Mouse (Mus musculus) spleen, postnatal 36 days (tissue): Measurements from ENCODE around the gene Rab44.

Source experiments
- DNase-seq, 2 experiments: peaks; one replicate each; pipeline ENCODE4 v3.0.0; 2022; ENCODE audit warnings: low spot score in 2 of 2, mixed read lengths in 1 of 2

Rab44 gene

GRCm38 (mm10) chr17:29126561-29126960, 12.6 kb downstream of the Rab44 start:
- no peak for DNase-seq

DNA sequence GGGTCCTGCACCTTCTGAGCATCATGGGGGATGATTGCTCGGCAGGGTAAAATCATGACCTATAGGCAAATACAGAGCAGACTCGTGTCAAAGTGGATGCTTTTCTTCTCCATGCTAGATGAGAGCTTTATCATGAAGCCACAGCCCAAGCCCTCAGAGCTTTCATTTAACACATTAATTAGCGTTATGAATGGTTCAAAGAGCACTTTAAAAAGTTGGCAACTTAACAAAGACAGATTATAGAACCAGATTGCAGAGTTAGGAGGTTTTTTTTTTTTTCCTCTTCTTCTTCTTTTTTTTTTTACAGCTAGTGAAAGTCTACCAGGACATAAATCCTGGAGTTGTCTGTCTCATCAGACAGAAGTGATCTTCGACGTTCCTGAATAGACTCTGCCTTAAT, 15.4 kb downstream of the Rab44 start:
- no peak for DNase-seq

GRCm38 (mm10) chr17:29135066-29135465, 21.1 kb downstream of the Rab44 start:
- no peak for DNase-seq

DNA sequence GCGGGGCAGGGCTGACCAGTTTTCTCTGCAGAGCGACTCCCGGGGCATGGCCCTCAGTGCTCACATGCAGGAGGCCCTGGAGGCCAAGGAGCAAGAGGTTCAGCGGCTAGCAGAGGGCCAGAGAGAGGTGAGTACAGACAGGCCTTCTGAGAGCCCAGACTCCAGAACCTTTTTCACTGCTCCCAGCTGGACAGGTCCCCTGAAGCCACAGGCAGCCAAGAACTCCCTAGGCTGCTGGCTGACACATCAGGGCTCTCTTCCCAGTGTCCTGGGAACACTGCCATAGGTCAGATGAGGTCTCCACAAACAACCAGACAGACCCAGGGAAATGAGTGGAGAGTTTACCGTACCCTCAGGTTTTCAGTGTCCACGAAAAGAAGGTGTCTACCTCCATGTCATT, 22.3 kb downstream of the Rab44 start:
- no peak for DNase-seq

DNA sequence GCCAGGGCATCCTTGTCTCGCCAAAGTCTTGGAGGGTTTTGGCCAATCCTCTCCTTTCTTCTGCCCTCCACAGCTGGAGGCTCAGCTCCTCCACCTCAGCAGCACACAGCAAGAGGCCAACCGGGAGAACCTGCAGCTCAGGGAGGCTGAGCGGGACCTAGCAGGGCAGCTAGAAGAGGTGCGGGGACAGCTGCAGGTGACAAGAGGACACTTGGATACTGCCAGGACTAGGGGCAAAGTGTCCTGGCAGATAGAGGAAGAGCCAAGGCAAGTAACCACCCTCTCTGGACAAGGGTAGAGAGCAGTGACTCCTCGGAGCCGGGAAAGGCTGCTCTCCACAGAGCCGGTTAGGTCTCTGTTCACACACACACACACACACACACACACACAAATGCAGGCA, 24.0 kb downstream of the Rab44 start:
- DNase-seq = no peak

GRCm38 (mm10) chr17:29141577-29141976, 27.6 kb downstream of the Rab44 start:
- DNase-seq = no peak

GRCm38 (mm10) chr17:29143266-29143665, 29.3 kb downstream of the Rab44 start:
- DNase-seq = peak; percentile 64 to 71

- DNase-seq = peak; percentile 51 to 61
Observed at GRCm38 (mm10) chr17:29145101-29145500, 31.2 kb downstream of the Rab44 start.

GRCm38 (mm10) chr17:29147273-29147672, 33.3 kb downstream of the Rab44 start:
- DNase-seq = no peak

- no peak for DNase-seq
Observed at GRCm38 (mm10) chr17:29147773-29148172, 33.8 kb downstream of the Rab44 start.

GRCm38 (mm10) chr17:29149766-29150165, 35.8 kb downstream of the Rab44 start:
- DNase-seq = no peak

- peak in 1 of 2 experiments; percentile 26 for DNase-seq
Observed at GRCm38 (mm10) chr17:29152547-29152946, 38.6 kb downstream of the Rab44 start.

GRCm38 (mm10) chr17:29154247-29154646, 40.3 kb downstream of the Rab44 start:
- DNase-seq = no peak

DNA sequence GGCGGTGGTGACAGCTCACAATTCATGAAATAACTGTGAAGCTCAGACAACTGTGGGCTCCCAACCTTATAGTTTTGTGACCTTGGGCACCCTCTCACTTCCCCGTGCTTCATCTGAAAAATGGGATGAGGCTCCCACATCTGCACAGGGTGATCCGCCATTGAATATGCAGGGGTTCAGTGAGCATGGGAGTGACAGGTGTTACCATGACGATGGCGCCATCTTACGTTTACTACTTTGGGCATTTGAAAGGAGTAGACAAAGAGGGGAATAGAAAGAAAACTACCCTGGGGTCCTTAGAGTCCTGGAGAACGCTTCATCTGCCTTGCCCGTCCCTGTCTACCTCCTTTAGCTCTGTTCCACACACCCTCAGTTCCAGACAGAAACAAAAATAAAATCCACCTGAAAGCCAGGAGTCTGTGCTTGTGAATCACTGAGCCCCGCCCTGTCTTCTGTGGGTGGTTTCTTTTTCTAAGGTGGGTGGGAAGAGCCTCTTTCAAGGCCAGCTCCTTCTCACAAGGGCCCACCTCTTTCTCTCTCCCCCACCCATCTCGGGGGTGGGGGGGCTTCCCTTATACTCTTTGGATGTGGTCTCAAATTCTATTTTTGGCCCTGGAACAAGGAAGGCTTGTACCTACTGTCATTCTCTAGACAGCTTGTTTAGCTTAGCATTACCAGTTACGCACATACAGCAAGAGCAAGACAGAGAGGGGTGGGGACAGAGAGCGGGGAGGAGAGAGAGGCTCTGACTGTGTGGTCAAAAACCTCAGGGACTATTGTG, 41.6 kb downstream of the Rab44 start:
- DNase-seq = no peak

GRCm38 (mm10) chr17:29156396-29156795, 42.5 kb downstream of the Rab44 start:
- DNase-seq = no peak

GRCm38 (mm10) chr17:29156866-29157265, 42.9 kb downstream of the Rab44 start:
- no peak for DNase-seq

GRCm38 (mm10) chr17:29158899-29159298, 45.0 kb downstream of the Rab44 start:
- DNase-seq = no peak

DNA sequence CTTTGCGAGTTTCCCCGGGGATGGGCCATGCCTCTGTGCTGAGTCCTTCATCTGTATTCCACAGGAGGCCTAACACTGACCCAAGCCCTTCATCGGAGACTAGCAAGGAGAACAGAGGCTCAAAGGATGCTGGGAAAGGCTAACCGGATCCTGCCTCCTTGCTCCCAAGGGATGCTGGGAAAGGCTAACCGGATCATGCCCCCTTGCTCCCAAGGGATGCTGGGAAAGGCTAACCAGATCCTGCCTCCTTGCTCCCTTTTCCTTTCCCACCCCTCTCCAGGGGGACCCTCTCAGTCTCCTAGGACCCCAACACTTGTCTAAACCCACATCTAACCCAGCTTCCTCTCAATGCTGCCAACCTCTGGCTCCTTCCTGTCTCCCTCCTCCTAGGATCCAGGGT, 45.4 kb downstream of the Rab44 start:
- DNase-seq = no peak

DNA sequence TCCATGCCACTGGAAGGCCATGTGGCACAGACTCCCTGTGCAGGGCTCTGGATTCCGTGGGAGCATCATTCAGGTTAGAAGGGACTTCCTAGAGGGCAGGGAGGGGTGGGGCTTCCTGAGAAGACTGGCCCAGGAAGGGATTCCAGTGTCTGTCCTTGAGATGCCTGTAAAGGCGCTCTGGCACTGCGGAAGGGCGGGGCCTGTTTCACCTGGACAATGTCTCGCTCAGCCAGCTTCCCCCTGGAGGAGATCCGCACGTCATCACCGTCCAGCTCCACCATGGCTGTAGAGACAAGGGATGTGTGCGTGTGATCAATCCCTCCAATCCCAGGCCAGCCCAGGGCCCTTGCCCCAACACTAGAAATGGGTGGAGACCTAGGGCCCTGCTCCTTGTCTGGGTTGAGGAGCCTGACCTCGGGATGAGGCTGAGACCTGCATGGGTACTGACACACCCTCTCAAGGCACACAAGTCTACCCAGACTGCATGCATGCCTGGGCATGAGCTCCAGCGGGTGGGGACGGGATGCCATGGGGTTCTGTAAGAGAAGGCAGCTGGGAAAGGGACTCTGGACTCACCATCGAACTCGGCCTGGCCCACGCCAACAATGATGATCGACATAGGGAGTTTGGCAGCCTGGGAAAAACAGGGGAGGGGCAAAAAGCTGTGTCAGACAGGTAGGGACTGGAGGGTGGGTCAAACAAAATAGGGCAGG, 46.0 kb downstream of the Rab44 start:
- DNase-seq = no peak

DNA sequence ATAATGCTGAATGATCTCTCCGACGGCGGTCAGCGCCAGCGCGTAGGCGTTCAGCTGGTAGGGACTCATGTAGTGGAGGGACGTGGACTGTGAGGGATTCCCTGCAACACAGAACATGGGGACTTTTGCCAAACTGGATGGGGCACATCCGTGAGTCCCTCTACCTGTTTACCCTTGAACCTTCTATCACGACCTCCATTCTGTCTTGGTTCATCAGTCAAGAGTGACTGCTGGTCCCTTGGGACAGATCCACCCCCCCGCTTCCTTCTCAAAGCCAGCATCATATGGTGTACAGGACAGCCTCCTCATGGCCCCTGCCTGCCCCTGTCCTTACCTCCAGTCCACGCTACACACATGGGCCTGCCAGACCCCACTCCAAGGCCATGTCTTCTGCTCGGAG, 48.4 kb downstream of the Rab44 start:
- DNase-seq = peak; percentile 46 to 51

GRCm38 (mm10) chr17:29164469-29165111, 50.6 kb downstream of the Rab44 start:
- DNase-seq = peak; percentile 56 to 57

GRCm38 (mm10) chr17:29165452-29165851, 51.5 kb downstream of the Rab44 start:
- peak; percentile 69 for DNase-seq
